Mouse (Mus musculus) gastrocnemius, postnatal 10 days (tissue): ENCODE data around the gene Arfgap1. TPM values are rescaled to one million over a fixed set of nuclear protein-coding genes. Genes with fewer than 3 reads are reported as not detected.

Experiments used
- DNase-seq: peaks from one replicate; pipeline ENCODE4 v3.0.0; 2021; ENCODE audit warnings: mixed read lengths
- total RNA-seq, 2 experiments: library from RNA; stranded (reverse); gene quantifications; 2 replicates each; pipeline ENCODE4 v1.2.3; 2021

The Arfgap1 gene
- total RNA-seq, 2 experiments from 2014 or later = 37.9 to 54.0 TPM

- no peak for DNase-seq
Observed at GRCm38 (mm10) chr2:180985635-180986034, 18.6 kb downstream of the Arfgap1 start.

GRCm38 (mm10) chr2:180986449-180986848 lies 19.4 kb downstream of the Arfgap1 start, which contains the start of gene Col20a1:
Col20a1 (plus strand) TSS chr2:180986535.
- no peak for DNase-seq

- DNase-seq = no peak
Observed at GRCm38 (mm10) chr2:180987001-180987400, 20.0 kb downstream of the Arfgap1 start.

GRCm38 (mm10) chr2:180987432-180988030 lies 20.5 kb downstream of the Arfgap1 start:
- no peak for DNase-seq

- DNase-seq = no peak
Observed at GRCm38 (mm10) chr2:180988347-180988913, 21.4 kb downstream of the Arfgap1 start.

- no peak for DNase-seq
Observed at GRCm38 (mm10) chr2:180988948-180989347, 21.9 kb downstream of the Arfgap1 start.

- no peak for DNase-seq
Observed at GRCm38 (mm10) chr2:180990347-180990746, 23.3 kb downstream of the Arfgap1 start.

- DNase-seq = no peak
Observed at GRCm38 (mm10) chr2:180994360-180994759, 27.3 kb downstream of the Arfgap1 start.

GRCm38 (mm10) chr2:180995457-180995856 lies 28.4 kb downstream of the Arfgap1 start:
- DNase-seq = no peak

- no peak for DNase-seq
Observed at GRCm38 (mm10) chr2:180996436-180996835, 29.4 kb downstream of the Arfgap1 start.

- DNase-seq = no peak
Observed at GRCm38 (mm10) chr2:180996905-180997304, 29.9 kb downstream of the Arfgap1 start.

GRCm38 (mm10) chr2:181007054-181007453 lies 40.0 kb downstream of the Arfgap1 start:
- DNase-seq = no peak

- DNase-seq = no peak
Observed at GRCm38 (mm10) chr2:181008339-181008738, 41.3 kb downstream of the Arfgap1 start.

- no peak for DNase-seq
Observed at GRCm38 (mm10) chr2:181031406-181031934, 64.4 kb downstream of the Arfgap1 start.

Other genes with a start within 250 kb of the Arfgap1 start
- gene Slc17a9, start 242.0 kb upstream of the Arfgap1 start, total RNA-seq = 1 to 10 TPM in 1 of 2 experiments, under 1 TPM in 1; 0.52 to 1.8 TPM
- gene Bhlhe23, start 190.3 kb upstream of the Arfgap1 start, total RNA-seq = not detected
- gene Ythdf1, start 46.3 kb upstream of the Arfgap1 start, total RNA-seq = 10 to 100 TPM; 34.3 to 38.9 TPM
- not detected for gene Birc7, start 38.2 kb upstream of the Arfgap1 start, total RNA-seq
- gene Nkain4, start 12.5 kb upstream of the Arfgap1 start, total RNA-seq = 1 to 10 TPM; 1.4 to 2.2 TPM
- gene Col20a1, start 19.3 kb downstream of the Arfgap1 start, total RNA-seq = 1 to 10 TPM; 6.1 to 7.6 TPM
- gene Chrna4, start 76.3 kb downstream of the Arfgap1 start, total RNA-seq = 1 to 10 TPM; 2.6 to 2.8 TPM
- gene Kcnq2, start 168.1 kb downstream of the Arfgap1 start, total RNA-seq = under 1 TPM; 0.23 to 0.47 TPM
- 1,000 to 10,000 TPM; 1,498 to 1,682 TPM for gene Eef1a2, start 189.8 kb downstream of the Arfgap1 start, total RNA-seq
- gene Ppdpf, start 220.0 kb downstream of the Arfgap1 start, total RNA-seq = 10 to 100 TPM; 55.2 to 60.3 TPM
- not detected for gene Ptk6, start 235.6 kb downstream of the Arfgap1 start, total RNA-seq
- under 1 TPM; 0.12 to 0.14 TPM for gene Srms, start 246.0 kb downstream of the Arfgap1 start, total RNA-seq